Mouse (Mus musculus) adrenal gland, adult 8-10 months (tissue): Measurements from ENCODE around the gene Rplp1. TPM values are rescaled to one million over a fixed set of nuclear protein-coding genes. Genes with fewer than 3 reads are reported as not detected.

ENCODE experiments used
- DNase-seq: peaks from one replicate; pipeline ENCODE4 v3.0.0; 2022
- total RNA-seq, 4 experiments: library from RNA; stranded (reverse); gene quantifications; 2 replicates each; pipeline ENCODE4 v1.2.4; 2022

Gene Rplp1
- total RNA-seq, 4 experiments from 2014 or later = 2,047 to 2,140 (median 2,121) TPM

- DNase-seq = no peak
These were observed 36.8 kb downstream of the Rplp1 start for GRCm38 (mm10) chr9:61877373-61878112.

- no peak for DNase-seq
These were observed 41.0 kb downstream of the Rplp1 start for GRCm38 (mm10) chr9:61873325-61873724.

GRCm38 (mm10) chr9:61872246-61872941, 41.9 kb downstream of the Rplp1 start:
- DNase-seq = no peak

- DNase-seq = no peak
These were observed 42.5 kb downstream of the Rplp1 start for GRCm38 (mm10) chr9:61871839-61872238.

- DNase-seq = no peak
These were observed 46.7 kb downstream of the Rplp1 start for GRCm38 (mm10) chr9:61867659-61868058.

Other genes starting within 250 kb of the Rplp1 start
- gene Kif23, start 32.2 kb upstream of the Rplp1 start, total RNA-seq = 1 to 10 TPM; 2.3 to 3.8 (median 3.7) TPM
- gene Paqr5, start 112.3 kb upstream of the Rplp1 start, total RNA-seq = 1 to 10 TPM; 1.9 to 6.4 (median 4.2) TPM
- 10 to 100 TPM; 34.0 to 41.7 (median 36.6) TPM for gene Glce, start 208.1 kb upstream of the Rplp1 start, total RNA-seq